Mouse (Mus musculus): ENCODE results near the gene Rad54l2. TPM values are rescaled to one million over a fixed set of nuclear protein-coding genes. Genes with fewer than 3 reads are reported as not detected.

Gene Rad54l2
- total RNA-seq, 2 experiments from 2014 or later: 20.4 to 25.2 TPM

Other genes starting within 250 kb of the Rad54l2 start
- gene Iqcf3, start 227.6 kb downstream of the Rad54l2 start, total RNA-seq (2021): not detected
- not detected for gene Iqcf4, start 218.2 kb downstream of the Rad54l2 start, total RNA-seq (2021)
- gene Iqcf6, start 162.6 kb downstream of the Rad54l2 start, total RNA-seq (2021): not detected
- not detected for gene Grm2, start 133.1 kb downstream of the Rad54l2 start, total RNA-seq (2021)
- gene Tex264, start 103.3 kb downstream of the Rad54l2 start, total RNA-seq (2021): 100 to 1,000 TPM; 109 to 149 TPM
- gene Dcaf1, start 32.7 kb upstream of the Rad54l2 start, total RNA-seq (2021): 10 to 100 TPM; 32.8 to 34.5 TPM
- gene Rbm15b, start 98.2 kb upstream of the Rad54l2 start, total RNA-seq (2021): 10 to 100 TPM; 22.6 to 28.9 TPM
- gene Manf, start 102.8 kb upstream of the Rad54l2 start, total RNA-seq (2021): 100 to 1,000 TPM; 314 to 358 TPM